Mouse (Mus musculus): Measurements from ENCODE around the gene Lcor. TPM values are rescaled to one million over a fixed set of nuclear protein-coding genes. Genes with fewer than 3 reads are reported as not detected.

The Lcor gene
- total RNA-seq, 2 experiments from 2014 or later: 26.0 to 41.6 TPM

DNA sequence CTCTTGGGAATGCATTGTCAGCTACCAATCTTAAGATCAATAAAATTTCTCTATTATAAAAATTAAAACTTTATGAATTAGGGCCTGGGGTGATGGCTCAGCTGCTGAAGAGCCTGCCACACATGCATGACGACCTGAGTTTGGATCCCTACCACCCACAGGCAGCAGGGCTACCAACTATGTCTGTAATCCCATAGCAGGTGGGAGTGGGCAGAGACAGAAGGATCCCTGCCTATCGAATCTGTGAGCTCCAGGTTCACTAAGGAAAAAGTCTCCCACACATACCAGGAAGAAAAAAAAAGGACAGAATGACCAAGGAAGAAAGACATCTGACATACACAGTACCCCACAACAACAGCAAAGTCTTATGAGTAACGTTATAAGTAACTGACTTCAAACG, 74.5 kb downstream of the Lcor start:
- ATAC-seq (replicated peaks; ENCODE audit: low FRiP score, poor library complexity, severe bottlenecking): no peak

DNA sequence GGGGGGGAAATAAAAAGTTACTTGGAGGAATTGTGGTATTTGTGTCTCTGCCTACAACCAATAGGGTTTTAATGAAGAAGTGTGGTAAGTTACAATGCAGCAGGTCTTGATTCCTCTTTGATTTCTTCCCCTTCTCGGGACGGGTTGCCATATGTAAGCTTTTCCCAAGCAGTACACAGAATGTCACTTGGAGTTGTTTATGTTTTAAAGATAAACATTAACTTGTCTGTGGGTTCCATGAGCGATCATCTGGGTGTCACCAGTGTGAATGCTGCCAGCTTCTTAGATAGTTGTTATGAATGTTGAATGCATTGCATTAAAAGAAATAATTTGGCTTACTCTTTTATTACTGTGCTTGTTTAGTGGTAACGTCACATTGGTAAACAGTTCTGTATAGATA, 75.1 kb downstream of the Lcor start:
- no peak for ATAC-seq (replicated peaks; ENCODE audit: low FRiP score, poor library complexity, severe bottlenecking)

DNA sequence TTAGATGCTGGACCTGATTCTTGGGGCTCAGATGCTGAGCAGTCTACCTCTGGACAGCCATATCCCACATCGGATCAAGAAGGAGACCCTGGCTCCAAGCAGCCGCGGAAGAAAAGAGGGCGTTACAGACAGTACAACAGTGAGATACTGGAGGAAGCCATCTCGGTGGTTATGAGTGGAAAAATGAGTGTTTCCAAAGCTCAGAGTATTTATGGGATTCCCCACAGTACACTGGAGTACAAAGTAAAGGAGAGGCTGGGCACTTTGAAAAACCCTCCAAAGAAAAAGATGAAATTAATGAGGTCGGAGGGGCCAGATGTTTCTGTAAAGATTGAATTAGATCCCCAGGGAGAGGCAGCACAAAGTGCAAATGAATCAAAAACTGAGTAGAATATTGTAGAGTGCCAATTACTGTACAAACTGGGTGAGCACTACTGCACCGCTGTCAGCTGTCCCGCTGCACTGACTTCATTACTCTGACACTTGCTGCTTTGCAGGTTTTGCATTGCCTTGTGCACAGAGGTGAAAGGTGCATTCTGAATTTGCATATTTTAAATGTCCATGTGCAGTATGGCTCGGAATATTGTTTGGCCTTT, 76.6 kb downstream of the Lcor start:
- no peak for ATAC-seq (replicated peaks; ENCODE audit: low FRiP score, poor library complexity, severe bottlenecking)

DNA sequence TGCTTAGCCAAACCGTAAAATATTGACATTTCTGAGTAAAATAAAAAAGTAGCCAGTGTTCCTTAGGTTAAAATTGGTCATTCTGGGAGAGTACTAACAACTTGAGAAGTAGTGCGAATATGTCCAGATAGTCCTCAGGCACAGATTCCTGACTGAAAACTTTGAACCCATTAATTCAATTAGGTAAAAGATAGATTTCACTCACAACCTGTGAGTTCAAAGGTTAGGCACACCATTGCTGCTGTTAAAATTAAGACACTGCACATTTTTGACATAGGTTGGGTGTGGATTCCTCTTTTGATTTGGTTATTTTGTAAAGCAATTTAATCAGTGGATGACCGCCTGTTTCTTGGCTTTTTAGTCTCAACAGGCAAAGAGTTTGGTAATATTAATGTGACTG, 78.4 kb downstream of the Lcor start:
- no peak for ATAC-seq (replicated peaks; ENCODE audit: low FRiP score, poor library complexity, severe bottlenecking)

DNA sequence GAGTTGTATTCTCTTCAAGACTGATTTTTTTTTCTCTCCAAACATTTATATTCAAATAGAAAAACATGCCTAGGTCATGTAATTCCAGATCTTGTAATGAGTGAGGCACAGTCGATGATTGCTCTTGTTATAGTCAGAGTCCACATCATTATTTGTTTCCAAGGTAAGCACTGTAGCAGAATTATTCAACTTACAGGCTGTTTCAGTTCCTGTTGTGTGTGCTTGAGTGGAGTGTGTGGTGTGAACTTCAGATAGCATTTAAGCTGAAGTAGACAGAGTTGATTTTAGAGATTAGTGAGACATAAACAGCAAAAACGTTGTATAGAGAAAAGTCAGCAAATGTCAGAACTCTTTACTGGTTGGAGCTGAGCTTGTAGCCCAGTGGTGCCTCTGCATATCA, 86.4 kb downstream of the Lcor start:
- ATAC-seq (replicated peaks; ENCODE audit: low FRiP score, poor library complexity, severe bottlenecking): no peak

DNA sequence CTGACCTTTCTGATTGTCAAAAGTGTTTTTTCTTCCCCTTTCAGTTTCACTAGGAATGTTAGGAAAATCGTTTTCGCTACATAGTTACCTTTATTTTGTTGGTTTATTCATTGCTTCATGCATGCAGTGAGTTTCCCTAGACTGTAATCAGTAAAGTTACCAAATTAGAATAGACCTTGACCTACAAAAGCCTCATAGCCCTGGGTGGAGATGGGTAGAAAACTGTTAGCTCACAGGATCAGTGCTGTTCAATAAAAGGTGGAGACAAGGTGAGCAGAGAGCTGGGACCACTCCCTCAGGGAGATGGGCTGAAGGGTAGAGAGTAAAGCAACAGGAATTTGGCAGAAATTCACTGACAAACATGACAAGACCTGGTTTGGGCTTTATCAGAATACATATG, 91.3 kb downstream of the Lcor start:
- no peak for ATAC-seq (replicated peaks; ENCODE audit: low FRiP score, poor library complexity, severe bottlenecking)

DNA sequence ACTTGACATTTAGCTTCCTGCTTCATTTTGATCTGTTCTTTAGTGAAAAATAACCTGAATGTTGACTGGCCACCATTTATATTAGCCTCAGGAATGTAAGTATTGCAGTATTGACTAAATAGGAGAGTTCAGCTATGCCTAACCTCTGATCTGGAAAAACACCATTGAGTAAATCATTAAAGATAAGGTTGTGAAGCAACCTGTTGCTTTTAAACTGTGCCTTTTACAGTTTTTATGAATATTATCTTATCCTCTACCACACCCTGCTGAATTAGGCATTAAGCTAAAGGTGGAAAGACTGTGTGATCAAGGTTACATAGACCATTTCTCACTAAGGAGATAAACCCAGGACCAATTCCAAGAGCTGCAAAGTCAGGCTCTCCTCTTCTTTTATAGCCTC, 95.1 kb downstream of the Lcor start:
- ATAC-seq (replicated peaks; ENCODE audit: low FRiP score, poor library complexity, severe bottlenecking): no peak

DNA sequence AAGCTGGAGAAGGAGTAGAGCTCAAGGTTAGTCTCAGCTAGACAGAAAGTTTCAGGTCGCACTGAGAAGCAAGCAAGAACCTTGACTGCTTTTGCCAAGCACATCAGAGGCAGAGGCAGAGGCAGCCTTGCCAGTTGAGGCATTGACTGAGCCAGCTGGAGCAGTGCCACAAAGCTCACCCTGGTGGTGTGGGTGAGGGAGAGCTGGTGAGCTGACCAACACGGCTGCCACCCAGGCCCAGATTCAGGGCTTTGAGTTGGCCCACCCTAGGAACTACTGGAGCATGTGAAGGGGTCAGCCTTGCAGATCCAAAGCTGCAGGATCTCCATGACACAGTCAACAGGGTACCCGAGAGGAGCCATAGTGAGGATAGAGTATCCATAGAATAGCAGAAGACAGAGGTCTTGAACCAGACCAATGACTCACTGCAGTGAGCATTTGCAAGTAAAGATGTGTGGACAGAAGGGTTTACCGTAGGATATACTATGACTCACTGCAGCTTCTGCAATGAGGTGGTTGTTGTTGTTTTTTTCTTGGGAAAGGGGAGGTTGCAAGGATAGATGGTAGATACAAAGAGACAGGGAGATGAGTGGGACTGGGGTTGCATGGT, 97.0 kb downstream of the Lcor start:
- no peak for ATAC-seq (replicated peaks; ENCODE audit: low FRiP score, poor library complexity, severe bottlenecking)

DNA sequence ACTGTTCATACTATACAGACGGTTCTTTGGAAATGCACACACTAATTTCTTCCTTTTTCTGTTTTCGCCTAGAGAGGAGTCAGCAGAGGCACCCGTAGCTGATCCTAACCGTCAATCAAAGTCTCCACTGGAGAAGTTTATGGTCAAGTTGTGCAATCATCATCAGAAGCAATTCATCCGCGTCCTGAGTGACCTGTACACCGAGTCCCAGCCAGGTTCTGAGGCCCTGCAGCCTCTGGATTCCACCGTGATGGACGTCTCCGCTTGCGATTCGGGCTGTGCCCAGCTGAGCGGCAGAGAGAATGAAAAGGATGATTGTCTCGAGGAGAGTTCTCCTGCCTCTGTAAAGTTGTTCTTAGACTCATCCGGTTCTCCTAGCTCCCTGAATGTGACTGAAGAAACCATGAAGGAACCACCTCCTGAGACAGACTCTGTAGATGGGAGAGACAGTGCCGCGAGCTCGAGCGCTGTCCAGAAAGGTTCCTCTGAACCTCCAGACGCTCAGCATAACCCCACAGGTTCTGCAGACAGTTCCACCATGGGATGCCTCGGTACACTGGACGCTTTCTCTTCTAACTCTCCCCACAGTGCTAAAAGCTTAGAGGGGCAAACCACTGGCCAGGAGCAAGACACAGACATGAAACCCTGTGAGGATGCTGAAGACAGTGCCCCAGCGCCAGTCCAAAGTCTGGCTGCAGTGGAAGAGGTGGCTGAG, 99.4 kb downstream of the Lcor start, which contains the start of gene Gm340:
Gene Gm340, plus strand, starts transcription at position 665 of the 715 bp plus-strand sequence.
- ATAC-seq (replicated peaks; ENCODE audit: low FRiP score, poor library complexity, severe bottlenecking): no peak

DNA sequence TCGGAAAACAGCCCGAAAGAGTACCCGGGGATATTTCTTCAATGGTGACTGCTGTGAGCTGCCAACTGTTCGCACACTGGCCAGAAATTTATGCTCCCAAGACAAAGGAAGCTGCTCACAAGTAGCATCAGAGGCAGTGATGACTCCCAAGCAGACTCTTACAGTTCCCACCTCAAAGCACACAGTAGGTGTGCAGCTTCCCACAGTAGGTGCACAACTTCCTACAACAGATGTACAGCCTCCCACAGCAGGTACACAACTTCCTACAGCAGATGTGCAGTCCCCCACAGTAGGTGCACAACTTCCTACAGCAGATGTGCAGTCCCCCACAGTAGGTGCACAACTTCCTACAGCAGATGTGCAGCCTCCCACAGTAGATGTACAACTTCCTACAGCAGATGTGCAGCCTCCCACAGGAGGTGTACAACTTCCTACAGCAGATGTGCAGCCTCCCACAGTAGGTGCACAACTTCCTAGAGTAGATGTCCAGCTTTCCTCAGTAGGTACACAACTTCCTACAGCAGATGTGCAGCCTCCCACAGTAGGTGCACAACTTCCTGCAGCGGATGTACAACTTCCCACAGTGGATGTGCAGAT, 100.6 kb downstream of the Lcor start:
- no peak for ATAC-seq (replicated peaks; ENCODE audit: low FRiP score, poor library complexity, severe bottlenecking)

DNA sequence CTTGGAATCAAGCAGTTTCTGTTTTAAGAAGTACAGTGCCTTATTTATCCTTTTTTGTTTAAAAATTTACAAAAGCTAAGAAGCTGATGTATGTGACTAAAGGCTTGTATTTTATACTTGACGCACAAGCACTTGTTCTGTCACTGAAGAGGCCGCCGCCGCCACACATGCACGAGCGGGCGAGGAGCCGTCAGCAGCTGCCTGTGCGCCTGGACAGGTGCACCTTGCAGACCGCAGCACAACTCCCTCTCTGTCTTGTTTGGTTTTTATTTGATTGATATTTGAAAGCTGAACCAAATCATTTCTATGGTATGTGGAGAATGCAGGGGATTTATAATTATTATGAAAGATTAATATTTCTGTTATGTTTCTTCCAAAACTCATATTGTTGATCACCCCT, 104.3 kb downstream of the Lcor start:
- no peak for ATAC-seq (replicated peaks; ENCODE audit: low FRiP score, poor library complexity, severe bottlenecking)

DNA sequence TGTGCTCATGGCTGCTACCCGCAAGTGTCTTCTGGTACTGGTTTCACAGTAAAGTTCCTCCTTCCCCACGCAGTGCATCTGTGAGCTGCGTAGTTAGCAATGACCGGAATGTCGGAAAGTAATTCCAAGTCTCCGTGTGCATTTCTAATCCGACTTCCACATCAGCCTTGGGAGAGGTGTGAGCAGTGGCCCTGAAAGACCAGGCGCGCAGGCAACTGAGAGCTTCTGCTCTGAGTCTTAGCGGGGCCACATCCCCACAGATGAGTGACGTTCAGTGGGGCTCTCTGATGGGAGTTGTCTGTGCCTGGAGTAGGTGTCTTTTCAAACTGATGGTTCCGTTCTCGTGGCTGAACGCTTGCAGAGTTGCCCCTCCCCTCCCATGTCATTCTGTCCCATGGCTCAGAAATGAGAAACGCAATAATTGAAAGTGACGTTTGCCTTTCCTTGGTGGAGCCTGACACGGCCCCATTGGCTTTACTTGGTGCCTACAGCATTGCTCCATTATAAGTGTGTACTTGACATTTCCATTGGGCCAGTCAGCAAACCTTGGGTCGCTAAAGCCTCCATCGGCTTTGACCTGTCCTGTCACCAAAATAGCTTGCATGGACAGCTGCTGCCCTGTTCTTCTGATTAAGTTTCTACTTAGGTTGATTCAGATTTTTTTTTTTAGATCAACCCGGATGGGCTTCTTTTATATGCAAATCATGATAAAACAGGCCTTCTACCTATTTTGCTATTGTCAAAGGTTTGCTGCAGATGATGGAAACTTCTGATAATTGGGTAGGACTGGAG, 105.2 kb downstream of the Lcor start:
- ATAC-seq (replicated peaks; ENCODE audit: low FRiP score, poor library complexity, severe bottlenecking): no peak

DNA sequence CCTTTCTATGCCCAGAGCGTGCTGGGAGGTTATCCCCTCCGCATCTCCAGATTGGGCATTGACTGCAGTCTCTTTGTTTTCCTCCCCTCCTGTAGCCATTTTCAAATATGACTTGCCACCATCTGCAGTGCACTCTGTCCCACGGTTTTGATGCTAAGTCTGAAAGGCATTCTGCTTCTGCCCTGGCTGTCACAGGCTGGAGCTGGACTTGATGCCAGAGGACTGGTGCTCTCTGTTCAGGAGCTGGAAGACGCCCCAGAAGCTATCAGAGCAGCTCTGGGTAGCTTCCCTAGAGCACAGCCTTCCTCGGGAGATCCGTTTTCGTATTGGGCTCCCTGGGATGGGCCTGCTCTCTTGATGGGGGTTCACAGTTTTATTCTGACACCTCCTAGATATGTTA, 106.6 kb downstream of the Lcor start:
- no peak for ATAC-seq (replicated peaks; ENCODE audit: low FRiP score, poor library complexity, severe bottlenecking)

DNA sequence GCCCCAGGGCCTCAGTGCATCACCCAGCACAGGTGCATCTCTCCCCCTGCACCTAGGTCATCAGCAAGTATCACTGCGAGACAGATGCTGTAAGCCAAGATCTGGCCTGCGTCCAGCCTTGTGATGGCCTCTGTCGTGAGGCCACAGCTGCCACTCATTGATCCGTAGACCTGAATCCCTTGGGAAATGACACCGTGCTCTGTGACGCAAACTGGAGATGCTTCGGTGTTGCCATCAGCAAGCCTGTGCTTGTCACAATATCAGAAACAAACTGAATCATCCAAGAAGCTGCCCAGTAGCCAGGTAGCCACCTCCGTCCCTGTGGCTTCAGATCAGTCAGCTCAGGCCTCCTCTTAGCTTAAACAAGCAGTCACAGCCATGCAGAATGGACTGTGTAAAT, 107.2 kb downstream of the Lcor start:
- ATAC-seq (replicated peaks; ENCODE audit: low FRiP score, poor library complexity, severe bottlenecking): no peak

DNA sequence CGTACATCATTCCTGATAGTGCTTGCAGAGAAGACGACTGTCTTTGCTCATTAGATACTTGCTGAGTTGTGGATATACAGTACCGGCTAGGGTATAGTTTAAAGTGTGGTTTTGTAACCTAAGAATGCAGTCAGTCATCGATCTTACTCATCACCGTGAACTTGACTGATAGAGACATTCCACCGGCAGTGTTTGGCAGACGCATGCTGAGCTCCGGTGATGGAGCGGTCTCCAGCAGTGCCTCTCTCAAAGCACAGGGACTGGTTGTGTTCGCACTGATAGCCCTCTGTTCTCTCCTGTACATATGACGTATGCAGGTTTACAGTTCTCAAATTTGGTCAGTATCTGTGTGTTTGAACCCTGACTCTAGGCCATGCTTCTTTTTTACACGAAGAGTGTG, 109.4 kb downstream of the Lcor start:
- ATAC-seq (replicated peaks; ENCODE audit: low FRiP score, poor library complexity, severe bottlenecking): no peak

DNA sequence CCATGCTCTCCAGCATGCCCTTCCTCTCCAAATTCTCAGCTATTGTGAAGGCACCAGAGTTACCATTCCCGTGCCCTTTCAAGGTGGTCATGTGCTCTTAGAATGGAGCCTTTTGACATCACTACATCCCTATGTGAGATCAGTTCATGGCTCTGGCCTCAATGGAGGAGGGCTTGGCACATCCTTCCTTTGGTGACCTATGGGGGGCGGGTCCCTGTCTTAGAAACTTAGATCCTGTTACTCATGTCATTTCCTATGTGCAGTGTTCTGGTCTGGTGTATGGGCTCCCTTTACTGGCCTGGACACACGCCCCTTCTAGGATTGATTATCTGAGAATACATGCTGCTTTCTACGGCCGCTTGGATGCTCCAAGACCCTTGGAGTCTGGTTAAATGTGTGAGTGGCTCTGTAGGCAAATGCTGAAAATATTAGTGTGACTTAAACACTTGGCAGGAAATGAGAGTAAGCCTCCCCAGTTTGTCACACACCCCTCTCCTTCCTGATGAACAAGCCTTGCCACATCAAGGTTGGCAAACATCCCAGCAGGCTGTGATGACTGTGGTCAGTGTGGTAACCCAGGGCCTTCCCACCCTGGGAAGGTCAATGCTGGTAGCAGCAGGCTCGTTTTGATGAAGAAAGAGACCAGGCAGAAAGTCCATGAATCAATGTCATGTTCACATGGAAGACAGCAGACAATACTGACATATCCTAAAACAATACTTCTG, 114.9 kb downstream of the Lcor start:
- no peak for ATAC-seq (replicated peaks; ENCODE audit: low FRiP score, poor library complexity, severe bottlenecking)

DNA sequence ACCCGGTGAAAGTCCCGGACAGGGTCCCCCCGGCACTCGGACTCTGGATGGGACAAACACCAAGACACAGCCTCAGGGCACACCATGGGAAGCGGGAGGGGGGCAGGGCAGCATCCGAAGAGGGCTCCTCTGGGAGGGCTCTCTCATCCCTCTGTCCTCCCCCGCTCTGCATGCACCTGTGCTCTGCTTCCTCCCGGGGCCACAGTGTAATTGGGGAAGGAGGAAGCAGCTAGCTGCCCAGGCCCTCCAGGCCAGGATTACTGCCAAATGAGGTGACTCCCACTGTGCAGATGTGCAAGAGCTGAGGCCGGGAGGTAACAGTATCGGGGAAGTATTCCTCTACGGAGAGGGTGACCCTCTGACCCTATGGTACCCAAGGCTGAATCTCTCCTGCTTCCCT, 118.2 kb downstream of the Lcor start:
- no peak for ATAC-seq (replicated peaks; ENCODE audit: low FRiP score, poor library complexity, severe bottlenecking)

DNA sequence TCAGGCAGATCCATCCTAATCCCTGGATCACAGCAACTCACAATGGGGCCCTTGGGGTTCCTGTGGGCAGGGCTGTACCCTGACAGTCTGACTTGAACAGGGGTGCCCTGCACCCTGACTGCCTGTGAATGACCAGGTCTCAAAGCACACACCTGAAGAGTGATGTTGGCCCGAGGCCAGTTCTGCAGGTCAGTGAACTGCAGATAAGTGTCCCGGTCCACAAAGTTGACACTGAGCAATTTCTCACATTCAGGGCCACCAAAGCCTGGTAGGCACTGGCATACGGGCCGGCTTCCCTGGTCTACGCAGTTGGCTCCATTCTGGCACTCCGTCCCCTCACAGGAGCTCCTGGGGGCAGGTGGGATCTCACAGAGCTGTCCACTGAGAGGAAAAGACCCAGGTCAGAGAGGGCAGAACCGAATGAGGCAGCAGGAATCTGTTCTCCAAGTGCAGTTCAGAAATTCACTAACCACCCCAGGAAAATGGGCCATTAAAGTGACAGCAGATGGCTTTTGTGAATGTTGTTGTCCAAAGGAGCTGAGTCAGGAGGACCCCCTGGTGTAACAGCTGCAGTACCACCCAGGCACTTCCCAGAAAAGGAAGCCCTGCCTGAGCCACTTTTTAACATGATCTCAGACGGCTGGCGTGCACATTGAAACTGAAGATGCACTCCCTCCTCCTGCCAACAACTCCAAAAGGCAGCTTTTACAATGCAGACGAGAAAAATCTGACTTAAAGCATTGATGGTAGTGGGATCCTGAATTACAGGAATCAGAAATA, 124.0 kb downstream of the Lcor start:
- ATAC-seq (replicated peaks; ENCODE audit: low FRiP score, poor library complexity, severe bottlenecking): no peak

DNA sequence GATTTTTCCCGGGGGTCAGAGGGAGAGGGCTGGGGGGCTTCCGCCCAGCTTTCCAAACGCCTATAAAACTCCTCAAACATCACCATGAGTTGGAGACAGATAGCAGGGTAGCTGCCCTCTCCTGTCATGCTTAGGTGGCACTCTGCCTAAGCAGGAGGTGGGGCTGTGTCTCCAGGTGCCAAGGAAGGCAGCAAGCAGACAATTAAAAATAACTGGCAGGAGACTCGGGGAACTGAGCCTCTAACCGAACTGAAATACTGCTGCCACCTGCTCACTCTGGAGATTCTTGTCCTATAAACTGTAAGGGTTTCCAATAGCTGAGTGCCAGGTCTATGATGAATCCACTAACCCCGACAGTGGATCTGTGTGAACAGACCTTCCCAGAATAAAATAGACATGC, 129.2 kb downstream of the Lcor start:
- ATAC-seq (replicated peaks; ENCODE audit: low FRiP score, poor library complexity, severe bottlenecking): no peak
